Mouse (Mus musculus) kidney, postnatal 0 days (tissue): ENCODE measurements around the gene Dusp27. TPM values are rescaled to one million over a fixed set of nuclear protein-coding genes. Genes with fewer than 3 reads are reported as not detected.

Experiments
- ATAC-seq: fragments of 200-750 bp; cut with Nextera tagmentation; replicated peaks from 2 replicates; pipeline ENCODE4 v1.8.0; 2017; ENCODE audit warnings: low read depth, moderate number of reproducible peaks, moderate TSS enrichment, moderate library complexity; ENCODE audit not compliant: low FRiP score
- DNase-seq: peaks from one replicate; pipeline ENCODE4 v3.0.0-alpha.2; 2016; ENCODE audit warnings: low spot score
- H3K27ac ChIP-seq: fragments of 300-500 bp; sonication (generic); 2 replicates; pipeline ENCODE4 v1.5.1; 2014; ENCODE audit warnings: mild to moderate bottlenecking
- H3K27me3 ChIP-seq: fragments of 300-500 bp; sonication (generic); 2 replicates; pipeline ENCODE4 v1.6.1; 2014; ENCODE audit warnings: low read length, mixed read lengths; ENCODE audit not compliant: insufficient read depth
- H3K36me3 ChIP-seq: fragments of 300-500 bp; sonication (generic); 2 replicates; pipeline ENCODE4 v1.6.1; 2014; ENCODE audit warnings: low read length, mixed read lengths; ENCODE audit not compliant: insufficient read depth
- H3K4me1 ChIP-seq: fragments of 300-500 bp; sonication (generic); replicated peaks from 2 replicates; pipeline ENCODE4 v1.6.1; 2014; ENCODE audit warnings: antibody characterized with exemption, low read length, mixed read lengths; ENCODE audit not compliant: insufficient read depth
- H3K4me2 ChIP-seq: fragments of 300-500 bp; sonication (generic); 2 replicates; pipeline ENCODE4 v1.6.1; 2014; ENCODE audit warnings: mild to moderate bottlenecking, low read length, moderate library complexity, mixed read lengths
- H3K4me3 ChIP-seq: fragments of 300-500 bp; sonication (generic); replicated peaks from 2 replicates; pipeline ENCODE4 v1.5.1; 2014; ENCODE audit warnings: low read depth, low read length
- H3K9ac ChIP-seq: fragments of 300-500 bp; sonication (generic); 2 replicates; pipeline ENCODE4 v1.6.1; 2014; ENCODE audit warnings: low read depth, low read length
- H3K9me3 ChIP-seq: fragments of 300-500 bp; sonication (generic); replicated peaks from 2 replicates; pipeline ENCODE4 v1.6.1; 2016; ENCODE audit warnings: low read length, inconsistent platforms, mixed read lengths
- CTCF ChIP-seq: IDR thresholded peaks from 2 replicates; pipeline ENCODE4 v1.5.1; 2016; ENCODE audit warnings: antibody characterized with exemption, low read depth, mild to moderate bottlenecking, moderate library complexity
- WGBS: fragments of 180-500 bp; shearing (Covaris S2); extraction: QIAGEN DNeasy Blood & Tissue Kit; methylation state at CpG from one replicate; pipeline ENCODE4 v1.1.7; 2014; 5-methylcytosine and 5-hydroxymethylcytosine counted together
- polyA plus RNA-seq: library from polyadenylated mRNA; unstranded; fragments of >200 nt; fragmentation: Nextera tagmentation; extraction: Ambion mirVana; gene quantifications from 2 replicates; pipeline ENCODE4 v1.2.1, GENCODE M21; 2015

The Dusp27 gene
- polyA plus RNA-seq, 1 experiment from 2014 or later = 0.12 TPM

GRCm38 (mm10) chr1:166165159-166165558 lies 37.4 kb upstream of the Dusp27 start:
- DNase-seq (no peak), ATAC-seq (no peak)
- WGBS = 93% methylated on average over 9 of the region's 9 CpGs
- no peak overlapping the region for H3K27ac ChIP-seq
- H3K27me3 ChIP-seq = no peaks in the 10 kb centered on the region
- no peaks in the 10 kb centered on the region for H3K4me1 ChIP-seq
- no peaks in the 10 kb centered on the region for H3K36me3 ChIP-seq
- H3K9ac ChIP-seq = no peak overlapping the region
- H3K9me3 ChIP-seq = no peaks in the 10 kb centered on the region
- no peak for TF ChIP-seq CTCF
- H3K4me3 ChIP-seq = no peak overlapping the region
- H3K4me2 ChIP-seq = no peak overlapping the region

GRCm38 (mm10) chr1:166164580-166164979 lies 36.9 kb upstream of the Dusp27 start:
- no peak overlapping the region for H3K4me2 ChIP-seq
- no peak for TF ChIP-seq CTCF

GRCm38 (mm10) chr1:166160569-166161445 lies 33.1 kb upstream of the Dusp27 start:
- ATAC-seq (peak; percentile 52; the same call in 1 of the 2 replicates), DNase-seq (peak; percentile 88)
- no peak overlapping the region for H3K27ac ChIP-seq
- H3K9ac ChIP-seq = no peak overlapping the region
- no peak overlapping the region for H3K4me2 ChIP-seq
- TF ChIP-seq CTCF = peak; percentile 97
- no peaks in the 10 kb centered on the region for H3K9me3 ChIP-seq
- no peak overlapping the region for H3K4me3 ChIP-seq
- H3K27me3 ChIP-seq = no peaks in the 10 kb centered on the region
- WGBS = 19% methylated on average over 24 of the region's 24 CpGs
- H3K4me1 ChIP-seq = no peaks in the 10 kb centered on the region
- H3K36me3 ChIP-seq = no peaks in the 10 kb centered on the region

More at GRCm38 (mm10) chr1:166164580-166164979, 36.9 kb upstream of the Dusp27 start:
- WGBS = 91% methylated on average over 14 of the region's 14 CpGs
- ATAC-seq (no peak), DNase-seq (no peak)
- Histone ChIP-seq H3K27ac (no peak overlapping the region), H3K36me3 (no peaks in the 10 kb centered on the region), H3K9ac (no peak overlapping the region), H3K4me3 (no peak overlapping the region), H3K4me1 (no peaks in the 10 kb centered on the region), H3K27me3 (no peaks in the 10 kb centered on the region), H3K9me3 (no peaks in the 10 kb centered on the region)

- WGBS = 50% methylated on average over 5 of the region's 5 CpGs
- H3K4me3 ChIP-seq = no peak overlapping the region
- no peak for TF ChIP-seq CTCF
- ATAC-seq (no peak), DNase-seq (no peak)
- no peak overlapping the region for H3K9ac ChIP-seq
- no peak overlapping the region for H3K27ac ChIP-seq
- no peaks in the 10 kb centered on the region for H3K36me3 ChIP-seq
- no peaks in the 10 kb centered on the region for H3K9me3 ChIP-seq
- H3K4me2 ChIP-seq = no peak overlapping the region
- no peaks in the 10 kb centered on the region for H3K4me1 ChIP-seq
- H3K27me3 ChIP-seq = no peaks in the 10 kb centered on the region
These were observed 32.4 kb upstream of the Dusp27 start for GRCm38 (mm10) chr1:166160111-166160510.

- Histone ChIP-seq H3K9me3 (no peaks in the 10 kb centered on the region), H3K36me3 (no peaks in the 10 kb centered on the region), H3K27ac (no peak overlapping the region), H3K4me2 (no peak overlapping the region), H3K9ac (no peak overlapping the region), H3K4me3 (no peak overlapping the region), H3K4me1 (no peaks in the 10 kb centered on the region), H3K27me3 (no peaks in the 10 kb centered on the region)
- peak; percentile 28; the same call in 1 of the 2 replicates for TF ChIP-seq CTCF
- ATAC-seq (no peak), DNase-seq (no peak)
- WGBS = 63% methylated on average over 9 of the region's 9 CpGs
These were observed 30.9 kb upstream of the Dusp27 start for GRCm38 (mm10) chr1:166158664-166159063.

GRCm38 (mm10) chr1:166157712-166158111 lies 30.0 kb upstream of the Dusp27 start:
- no peaks in the 10 kb centered on the region for H3K4me1 ChIP-seq
- H3K4me2 ChIP-seq = no peak overlapping the region
- H3K27ac ChIP-seq = no peak overlapping the region
- DNase-seq (no peak), ATAC-seq (no peak)
- H3K9ac ChIP-seq = no peak overlapping the region
- no peak for TF ChIP-seq CTCF
- 85% methylated on average over 12 of the region's 12 CpGs for WGBS
- no peak overlapping the region for H3K4me3 ChIP-seq
- H3K9me3 ChIP-seq = no peaks in the 10 kb centered on the region
- H3K36me3 ChIP-seq = no peaks in the 10 kb centered on the region
- H3K27me3 ChIP-seq = no peaks in the 10 kb centered on the region

- no peak overlapping the region for H3K4me2 ChIP-seq
- H3K27ac ChIP-seq = no peak overlapping the region
- DNase-seq = no peak
- H3K4me1 ChIP-seq = no peaks in the 10 kb centered on the region
- 39% methylated on average over 10 of the region's 10 CpGs for WGBS
- ATAC-seq = no peak
- H3K36me3 ChIP-seq = no peaks in the 10 kb centered on the region
- no peak for TF ChIP-seq CTCF
- no peaks in the 10 kb centered on the region for H3K9me3 ChIP-seq
- H3K4me3 ChIP-seq = no peak overlapping the region
- no peaks in the 10 kb centered on the region for H3K27me3 ChIP-seq
- no peak overlapping the region for H3K9ac ChIP-seq
These were observed 27.4 kb upstream of the Dusp27 start for GRCm38 (mm10) chr1:166155113-166155494.
